Mouse (Mus musculus) stomach, postnatal 0 days (tissue): ENCODE data around the gene Stard3nl.

Experiments used
- CTCF ChIP-seq: IDR thresholded peaks from 2 replicates; pipeline ENCODE4 v1.5.1; 2016; ENCODE audit warnings: antibody characterized with exemption, low read depth, mild to moderate bottlenecking, moderate library complexity
- EP300 ChIP-seq: optimal IDR thresholded peaks from 2 replicates; pipeline ENCODE3; 2016; ENCODE audit warnings: antibody characterized with exemption

DNA sequence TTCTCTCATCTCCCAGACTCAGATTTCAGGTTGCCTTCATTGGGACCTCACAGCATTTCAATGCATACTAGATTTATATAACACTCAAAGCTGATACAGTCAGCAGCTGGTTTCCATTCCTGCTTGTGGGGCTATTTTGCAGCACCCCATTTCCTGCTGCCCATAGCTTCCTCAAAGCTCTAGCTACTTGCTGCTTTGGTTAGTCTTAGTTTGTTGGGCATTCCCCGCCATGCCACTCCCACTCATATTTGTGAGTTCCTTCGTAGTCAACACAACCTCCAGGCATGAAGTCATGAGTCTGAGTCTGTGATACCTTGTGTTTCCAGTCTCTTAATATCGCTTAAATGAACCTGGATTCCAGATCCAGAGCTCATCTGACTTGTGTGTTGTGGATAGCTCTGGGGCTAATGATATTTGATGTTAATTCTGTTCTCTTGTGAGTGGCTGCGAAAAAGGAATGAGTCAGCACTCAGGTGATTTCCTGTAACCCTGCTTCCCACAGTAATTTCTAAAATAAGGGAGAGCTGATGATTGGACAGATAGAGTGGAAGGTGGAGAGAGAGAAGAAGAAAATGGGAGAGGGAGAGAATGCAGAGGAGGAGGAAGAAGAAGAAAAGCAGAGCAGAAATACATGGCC, 22.4 kb upstream of the Stard3nl start:
- no peak for TF ChIP-seq CTCF
- no peak for TF ChIP-seq EP300
